Mouse (Mus musculus) CD4-positive naive resting alpha-beta T cell, adult 76 days (primary cell): ENCODE data around the gene Abcg8. TPM values are rescaled to one million over a fixed set of nuclear protein-coding genes. Genes with fewer than 3 reads are reported as not detected.

ENCODE experiments used
- total RNA-seq: library from RNA; stranded (reverse); gene quantifications from one replicate; pipeline ENCODE4 v1.2.4, GENCODE M21; 2023

Gene Abcg8
- total RNA-seq = not detected

GRCm38 (mm10) chr17:84675951-84676366 is at the start of gene Abcg8:
Gene Abcg8 (plus strand): TSS chr17:84676302.

GRCm38 (mm10) chr17:84682734-84683717 is 6.9 kb downstream of the Abcg8 start, which contains the start of gene Abcg5:
Gene Abcg5 (minus strand): TSS chr17:84683011.

Other genes starting within 250 kb of the Abcg8 start
- gene Thada, start 210.1 kb upstream of the Abcg8 start, total RNA-seq = 180 TPM
- gene Plekhh2, start 164.4 kb upstream of the Abcg8 start, total RNA-seq = not detected
- 0.56 TPM for gene Dync2li1, start 49.8 kb upstream of the Abcg8 start, total RNA-seq
- gene Abcg5, start 6.7 kb downstream of the Abcg8 start, total RNA-seq = not detected
- 49.6 TPM for gene Lrpprc, start 114.5 kb downstream of the Abcg8 start, total RNA-seq